Mouse (Mus musculus) brain, embryonic 14.5 days (tissue): ENCODE measurements around the gene Celf5.

ENCODE experiments used
- CTCF ChIP-seq: fragments of 200-500 bp; IDR thresholded peaks from 2 replicates; pipeline ENCODE4 v1.5.1; 2012; ENCODE audit warnings: inconsistent platforms, mild to moderate bottlenecking, moderate library complexity, borderline replicate concordance; ENCODE audit not compliant: insufficient read depth, insufficient read length; ENCODE audit errors: extremely low read depth
- POLR2A ChIP-seq: fragments of 200-500 bp; IDR thresholded peaks from 2 replicates; pipeline ENCODE4 v1.6.1; 2012; ENCODE audit warnings: mild to moderate bottlenecking, inconsistent platforms, borderline replicate concordance; ENCODE audit not compliant: poor library complexity, insufficient read depth, insufficient read length, severe bottlenecking; ENCODE audit errors: extremely low read depth

DNA sequence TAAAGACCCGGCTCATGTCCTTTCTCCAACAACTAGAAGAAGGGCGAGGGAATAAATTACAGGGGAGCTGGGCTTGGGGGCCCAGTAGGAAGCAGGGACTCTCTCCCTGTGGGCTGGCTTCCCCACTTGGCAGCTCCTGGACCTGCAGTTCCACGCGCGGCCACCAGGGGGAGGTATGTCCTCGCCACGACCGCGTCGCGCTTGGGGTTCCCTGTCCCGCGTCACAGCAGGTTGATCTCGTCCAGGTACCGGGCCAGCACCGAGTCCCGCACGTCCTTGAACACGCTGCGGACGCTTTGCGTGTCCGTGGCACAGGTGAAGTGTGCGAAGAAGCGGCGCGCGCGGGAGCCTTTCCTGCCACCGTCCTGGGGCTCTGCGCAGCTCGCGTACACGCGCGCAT is 20.1 kb upstream of the Celf5 start:
- TF ChIP-seq POLR2A (no peak), CTCF (peak; percentile 99)
